Mouse (Mus musculus): ENCODE measurements around the gene Iqschfp. TPM values are rescaled to one million over a fixed set of nuclear protein-coding genes. Genes with fewer than 3 reads are reported as not detected.
A peak's percentile ranks its signal among the peaks of the same experiment; 100 is the strongest.

The Iqschfp gene
- polyA plus RNA-seq, 1 experiment from 2014 or later = 6.1 TPM

DNA sequence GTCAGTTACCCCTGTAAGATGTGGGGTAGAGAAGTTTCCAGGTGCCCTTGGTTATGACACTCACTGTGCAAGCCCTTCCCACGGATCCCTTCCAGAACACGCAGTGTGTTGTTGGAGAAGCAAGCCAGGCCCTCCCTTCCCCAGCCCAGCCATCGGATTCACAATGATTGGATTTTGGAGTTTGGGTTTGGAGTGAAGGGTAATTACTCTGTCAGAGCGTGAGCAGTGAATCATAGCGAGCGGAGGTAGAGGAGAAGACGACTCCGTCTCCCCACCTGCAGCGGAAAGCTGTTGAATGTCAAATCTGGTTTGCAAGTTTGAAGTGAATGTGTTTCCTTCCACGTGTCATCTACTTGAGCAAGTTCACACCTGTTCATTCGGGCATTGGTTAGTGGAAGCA is 620.3 kb downstream of the Iqschfp start:
- H3K36me3 ChIP-seq = no peaks in the 10 kb centered on the region
- no peak overlapping the region for H3K27ac ChIP-seq (replicated peaks)
- 88% methylated on average over 11 of the region's 11 CpGs for WGBS
- H3K27me3 ChIP-seq = no peaks in the 10 kb centered on the region
- H3K9ac ChIP-seq (replicated peaks) = no peak overlapping the region
- ATAC-seq (ENCODE audit: low FRiP score, low read depth) = no peak
- H3K4me3 ChIP-seq = no peak overlapping the region
- H3K9me3 ChIP-seq = no peaks in the 10 kb centered on the region
- H3K4me1 ChIP-seq = peaks cover 13% of the 10 kb centered on the region
- H3K4me2 ChIP-seq (replicated peaks) = no peak overlapping the region

DNA sequence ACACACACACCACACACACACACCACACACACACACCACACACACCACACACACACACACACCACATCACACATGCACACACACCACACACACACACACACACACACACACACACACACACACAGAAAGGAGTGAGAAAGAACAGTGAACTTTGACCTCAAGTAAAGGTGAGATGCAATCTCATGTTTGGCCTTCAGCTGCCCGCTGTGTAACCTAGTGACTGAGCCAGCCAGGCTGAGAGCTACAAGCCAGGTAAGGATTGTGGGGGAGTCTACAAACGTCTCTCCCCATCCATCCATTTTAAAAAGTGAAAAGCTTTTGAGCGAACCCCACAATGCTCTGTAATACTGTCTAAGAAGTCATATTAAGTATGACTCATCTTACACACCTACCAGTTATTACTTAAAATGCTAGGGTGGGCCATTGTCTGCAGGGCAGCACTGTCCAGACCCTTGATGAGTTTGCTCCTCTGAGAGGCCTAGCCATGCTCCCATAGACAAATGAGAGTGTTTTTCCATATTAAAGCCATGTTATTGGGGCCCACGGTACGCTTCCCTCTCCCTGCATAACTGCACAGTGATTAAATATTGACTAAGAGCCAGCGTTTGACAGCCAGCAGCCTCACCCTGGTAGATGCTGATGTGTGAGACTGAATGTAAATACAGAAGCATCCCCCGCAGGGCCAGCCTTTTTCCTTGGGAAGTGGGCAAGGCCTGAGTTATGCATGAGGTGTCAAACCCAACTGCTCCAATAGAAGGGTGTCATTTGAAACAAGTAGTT is 621.5 kb downstream of the Iqschfp start:
- peak; percentile 66; the same call in 1 of the 2 replicates for ATAC-seq (ENCODE audit: low FRiP score, low read depth)
- no peaks in the 10 kb centered on the region for H3K27me3 ChIP-seq
- no peak overlapping the region for H3K4me2 ChIP-seq (replicated peaks)
- H3K4me1 ChIP-seq = peaks cover 13% of the 10 kb centered on the region
- H3K9ac ChIP-seq (replicated peaks) = no peak overlapping the region
- peak overlapping the region; percentile 15 for H3K27ac ChIP-seq (replicated peaks)
- no peak overlapping the region for H3K4me3 ChIP-seq
- WGBS = 60% methylated on average over 7 of the region's 7 CpGs
- no peaks in the 10 kb centered on the region for H3K36me3 ChIP-seq
- no peaks in the 10 kb centered on the region for H3K9me3 ChIP-seq

DNA sequence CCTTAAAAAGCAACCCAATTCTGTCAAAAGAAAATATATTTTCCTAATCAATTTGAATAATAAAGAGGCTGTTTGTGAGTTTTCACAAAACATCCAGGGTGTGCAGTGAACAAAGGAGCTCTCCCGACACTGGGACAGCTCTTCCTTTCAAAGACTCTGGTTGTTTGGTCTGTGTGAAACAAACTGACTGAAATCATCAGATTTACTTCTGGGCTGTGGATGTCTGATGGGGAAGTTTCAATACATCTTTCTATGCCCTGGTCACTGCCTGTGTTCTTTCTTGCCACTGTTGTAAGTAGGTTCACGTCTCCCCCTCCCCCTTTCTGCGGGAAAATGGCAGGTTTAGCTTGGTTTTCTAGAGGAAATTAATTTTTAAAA is 622.1 kb downstream of the Iqschfp start:
- no peaks in the 10 kb centered on the region for H3K9me3 ChIP-seq
- no peak overlapping the region for H3K9ac ChIP-seq (replicated peaks)
- no peak overlapping the region for H3K4me3 ChIP-seq
- no peak overlapping the region for H3K4me2 ChIP-seq (replicated peaks)
- ATAC-seq (ENCODE audit: low FRiP score, low read depth) = 0 out of 2 replicates have a peak, but pooled peaks have one; percentile 19
- 62% methylated on average over 3 of the region's 3 CpGs for WGBS
- peak overlapping the region; percentile 15; the same call in 1 of the 2 replicates for H3K27ac ChIP-seq (replicated peaks)
- H3K4me1 ChIP-seq = peaks cover 13% of the 10 kb centered on the region
- H3K36me3 ChIP-seq = no peaks in the 10 kb centered on the region
- H3K27me3 ChIP-seq = no peaks in the 10 kb centered on the region

GRCm38 (mm10) chr3:68514717-68515116 is 622.7 kb downstream of the Iqschfp start:
- Histone ChIP-seq H3K4me3 (no peak overlapping the region), H3K9me3 (no peaks in the 10 kb centered on the region), H3K4me2 (replicated peaks) (no peak overlapping the region), H3K27me3 (no peaks in the 10 kb centered on the region), H3K4me1 (peaks cover 13% of the 10 kb centered on the region), H3K9ac (replicated peaks) (no peak overlapping the region), H3K36me3 (no peaks in the 10 kb centered on the region), H3K27ac (replicated peaks) (no peak overlapping the region)
- 97% methylated on average over 3 of the region's 3 CpGs for WGBS
- ATAC-seq (ENCODE audit: low FRiP score, low read depth) = no peak

DNA sequence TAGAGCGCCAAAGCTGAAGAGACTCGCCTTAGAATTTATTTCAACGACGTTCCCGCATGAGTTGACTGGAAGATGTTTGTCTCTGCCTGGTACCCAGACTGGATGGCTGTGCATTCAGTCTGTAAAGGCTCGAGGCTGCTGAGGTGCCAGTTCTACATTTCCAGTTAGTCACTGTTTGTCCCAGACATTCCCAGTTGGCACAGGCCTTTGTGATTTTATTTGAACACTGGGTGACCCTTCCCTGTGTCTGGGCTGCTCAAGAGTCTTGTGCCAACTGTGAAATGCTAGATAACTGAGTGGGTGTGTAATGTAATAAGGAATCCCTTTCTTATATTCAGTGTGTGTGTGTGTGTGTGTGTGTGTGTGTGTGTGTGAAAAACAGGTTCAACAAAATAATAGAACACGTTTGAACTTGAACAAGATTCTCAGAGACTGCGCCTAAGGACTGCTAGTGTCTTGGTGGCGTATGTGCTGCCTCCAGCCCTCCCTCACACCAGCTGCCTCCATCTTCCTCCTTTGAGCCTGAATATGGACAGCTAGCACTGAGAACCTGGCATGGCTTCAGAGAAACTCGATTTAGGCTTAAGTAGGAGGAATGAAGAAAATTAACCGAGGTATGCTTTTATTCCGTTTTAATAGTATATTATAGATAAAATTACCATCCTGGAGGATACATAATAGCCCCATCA is 624.5 kb downstream of the Iqschfp start:
- ATAC-seq (ENCODE audit: low FRiP score, low read depth) = no peak
- WGBS = 89% methylated on average over 12 of the region's 12 CpGs
- H3K9me3 ChIP-seq = no peaks in the 10 kb centered on the region

DNA sequence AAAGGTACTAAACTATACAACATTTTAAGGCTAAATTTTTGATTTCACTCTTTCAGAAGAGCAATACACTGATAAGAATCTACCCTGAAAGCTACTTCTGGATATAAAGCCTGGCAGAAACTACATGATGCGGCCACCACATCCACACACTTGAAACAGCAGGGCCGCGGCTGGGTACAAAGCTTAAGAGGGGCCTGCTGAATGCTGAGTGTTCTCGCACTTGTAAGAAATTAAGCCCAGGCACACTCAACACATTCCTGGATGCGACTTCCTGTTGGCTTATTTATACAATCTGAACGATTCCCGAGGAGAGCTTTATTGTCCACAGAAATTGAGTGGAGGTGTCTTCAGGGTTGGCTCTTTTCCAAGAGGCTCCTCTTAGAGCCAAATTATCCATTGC is 625.2 kb downstream of the Iqschfp start:
- no peak overlapping the region for H3K4me2 ChIP-seq (replicated peaks)
- H3K9me3 ChIP-seq = no peaks in the 10 kb centered on the region
- H3K4me3 ChIP-seq = no peak overlapping the region
- H3K36me3 ChIP-seq = no peaks in the 10 kb centered on the region
- H3K27ac ChIP-seq (replicated peaks) = no peak overlapping the region
- 63% methylated on average over 7 of the region's 7 CpGs for WGBS
- ATAC-seq (ENCODE audit: low FRiP score, low read depth) = no peak
- H3K9ac ChIP-seq (replicated peaks) = no peak overlapping the region
- peaks cover 13% of the 10 kb centered on the region for H3K4me1 ChIP-seq
- no peaks in the 10 kb centered on the region for H3K27me3 ChIP-seq

More for the DNA sequence above, 624.5 kb downstream of the Iqschfp start:
- H3K27ac ChIP-seq (replicated peaks) = no peak overlapping the region
- no peak overlapping the region for H3K4me3 ChIP-seq
- H3K36me3 ChIP-seq = no peaks in the 10 kb centered on the region
- H3K4me2 ChIP-seq (replicated peaks) = no peak overlapping the region
- no peaks in the 10 kb centered on the region for H3K27me3 ChIP-seq
- no peak overlapping the region for H3K9ac ChIP-seq (replicated peaks)
- H3K4me1 ChIP-seq = peaks cover 13% of the 10 kb centered on the region

DNA sequence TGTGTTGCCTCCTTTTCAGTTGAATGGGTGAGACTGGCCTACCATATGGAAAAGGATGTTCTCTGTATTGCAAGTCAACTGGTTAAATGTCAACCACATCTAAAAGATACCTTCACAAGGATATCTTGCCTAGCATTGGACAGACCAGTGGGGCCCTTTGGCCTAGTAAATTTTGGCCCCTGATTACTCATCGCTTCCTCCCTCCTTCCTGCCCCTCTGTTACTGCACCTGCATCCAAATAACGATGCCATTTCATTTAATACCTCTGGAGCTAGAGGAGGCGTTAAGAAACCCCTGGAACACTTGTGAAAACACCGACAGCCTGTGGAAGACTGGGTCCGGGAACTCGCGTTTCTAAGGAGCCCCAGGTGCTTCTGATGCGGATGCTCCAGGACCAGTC is 626.0 kb downstream of the Iqschfp start:
- Histone ChIP-seq H3K4me3 (no peak overlapping the region), H3K36me3 (no peaks in the 10 kb centered on the region), H3K27ac (replicated peaks) (no peak overlapping the region), H3K4me1 (peaks cover 13% of the 10 kb centered on the region), H3K9ac (replicated peaks) (no peak overlapping the region), H3K27me3 (no peaks in the 10 kb centered on the region), H3K9me3 (no peaks in the 10 kb centered on the region), H3K4me2 (replicated peaks) (no peak overlapping the region)
- WGBS = 88% methylated on average over 8 of the region's 8 CpGs
- no peak for ATAC-seq (ENCODE audit: low FRiP score, low read depth)

DNA sequence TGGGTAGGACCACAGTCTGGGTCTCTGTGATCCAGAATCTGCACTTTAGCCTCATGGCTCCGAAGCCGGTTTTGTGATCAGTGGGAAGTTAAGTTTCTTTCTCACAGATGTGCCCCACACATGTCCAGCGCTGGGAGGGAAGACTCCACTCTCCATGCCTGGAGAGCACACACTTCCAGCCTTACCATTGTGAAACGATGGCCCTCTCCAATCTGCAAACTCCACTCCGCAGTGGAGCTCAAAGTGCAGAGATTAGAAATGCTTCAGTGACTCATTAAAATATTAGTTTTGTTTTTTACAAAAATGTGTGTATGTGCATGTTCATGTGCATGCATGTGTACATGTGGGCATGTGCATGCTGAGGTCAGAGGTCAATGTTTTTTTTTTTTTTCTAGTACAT is 626.6 kb downstream of the Iqschfp start:
- ATAC-seq (ENCODE audit: low FRiP score, low read depth) = no peak
- Histone ChIP-seq H3K27ac (replicated peaks) (no peak overlapping the region), H3K27me3 (no peaks in the 10 kb centered on the region), H3K4me1 (peaks cover 7% of the 10 kb centered on the region), H3K4me2 (replicated peaks) (no peak overlapping the region), H3K9ac (replicated peaks) (no peak overlapping the region), H3K4me3 (no peak overlapping the region), H3K9me3 (no peaks in the 10 kb centered on the region), H3K36me3 (no peaks in the 10 kb centered on the region)
- WGBS = 89% methylated on average over 5 of the region's 5 CpGs

- no peak overlapping the region for H3K4me2 ChIP-seq (replicated peaks)
These were observed 633.4 kb downstream of the Iqschfp start for GRCm38 (mm10) chr3:68525361-68525878.

GRCm38 (mm10) chr3:68526416-68526815 is 634.4 kb downstream of the Iqschfp start:
- no peak for ATAC-seq (ENCODE audit: low FRiP score, low read depth)
- H3K4me2 ChIP-seq (replicated peaks) = no peak overlapping the region
- no peaks in the 10 kb centered on the region for H3K9me3 ChIP-seq
- no peaks in the 10 kb centered on the region for H3K36me3 ChIP-seq
- H3K27ac ChIP-seq (replicated peaks) = no peak overlapping the region
- H3K27me3 ChIP-seq = no peaks in the 10 kb centered on the region
- no peak overlapping the region for H3K9ac ChIP-seq (replicated peaks)
- 69% methylated on average over 4 of the region's 4 CpGs for WGBS
- no peak overlapping the region for H3K4me3 ChIP-seq
- 0 out of 2 replicates have a peak, but pooled peaks cover 2% of the 10 kb centered on the region for H3K4me1 ChIP-seq

More at GRCm38 (mm10) chr3:68525361-68525878, 633.4 kb downstream of the Iqschfp start:
- ATAC-seq (ENCODE audit: low FRiP score, low read depth) = no peak
- Histone ChIP-seq H3K4me3 (no peak overlapping the region), H3K9me3 (no peaks in the 10 kb centered on the region), H3K4me1 (0 out of 2 replicates have a peak, but pooled peaks cover 2% of the 10 kb centered on the region), H3K27ac (replicated peaks) (no peak overlapping the region), H3K27me3 (no peaks in the 10 kb centered on the region), H3K9ac (replicated peaks) (no peak overlapping the region), H3K36me3 (no peaks in the 10 kb centered on the region)
- WGBS = 93% methylated on average over 10 of the region's 10 CpGs

DNA sequence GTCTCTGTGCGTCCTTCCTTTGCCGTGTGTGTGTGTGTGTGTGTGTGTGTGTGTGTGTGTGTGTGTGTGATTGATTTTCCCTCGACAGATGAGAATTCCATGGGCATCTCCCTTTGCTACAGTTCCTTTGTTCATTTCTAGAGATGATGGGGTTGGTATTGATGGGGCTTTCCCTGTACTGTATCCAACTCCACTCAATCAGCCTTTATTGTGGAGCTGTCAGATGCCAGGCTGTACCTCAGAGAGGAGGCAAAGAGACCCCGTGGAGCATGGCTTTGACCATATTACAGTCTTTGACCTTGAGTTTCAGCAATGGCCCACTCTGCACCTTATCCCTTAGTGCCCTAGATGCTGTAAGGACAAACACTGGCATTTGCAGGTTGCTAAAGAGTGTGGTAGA is 635.1 kb downstream of the Iqschfp start:
- H3K9ac ChIP-seq (replicated peaks) = no peak overlapping the region
- no peaks in the 10 kb centered on the region for H3K36me3 ChIP-seq
- no peak overlapping the region for H3K4me2 ChIP-seq (replicated peaks)
- H3K27ac ChIP-seq (replicated peaks) = no peak overlapping the region
- no peaks in the 10 kb centered on the region for H3K9me3 ChIP-seq
- no peak for ATAC-seq (ENCODE audit: low FRiP score, low read depth)
- WGBS = 84% methylated on average over 3 of the region's 4 CpGs
- 0 out of 2 replicates have a peak, but pooled peaks cover 2% of the 10 kb centered on the region for H3K4me1 ChIP-seq
- H3K4me3 ChIP-seq = no peak overlapping the region
- no peaks in the 10 kb centered on the region for H3K27me3 ChIP-seq

DNA sequence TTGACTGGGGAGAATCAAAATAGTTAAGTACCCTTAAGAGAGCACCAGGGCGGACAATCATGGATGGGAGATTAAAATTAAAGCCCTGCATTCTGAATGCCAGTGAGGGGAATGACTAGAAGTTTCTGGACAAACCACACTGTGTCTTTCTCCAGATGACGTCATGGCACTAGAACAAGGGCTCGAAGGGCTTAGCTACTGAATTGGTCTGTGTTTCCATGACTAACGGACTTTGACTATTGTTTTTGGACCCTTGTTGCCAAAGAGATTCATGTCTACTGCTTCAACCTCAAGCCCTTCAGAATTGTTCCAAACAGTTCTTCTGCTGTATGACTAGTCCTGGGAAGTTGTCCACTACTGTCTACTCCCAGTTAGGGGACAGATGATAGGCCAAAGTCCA is 639.9 kb downstream of the Iqschfp start:
- H3K4me3 ChIP-seq = no peak overlapping the region
- H3K36me3 ChIP-seq = no peaks in the 10 kb centered on the region
- no peaks in the 10 kb centered on the region for H3K27me3 ChIP-seq
- no peak overlapping the region for H3K27ac ChIP-seq (replicated peaks)
- 87% methylated on average over 4 of the region's 4 CpGs for WGBS
- no peak overlapping the region for H3K4me2 ChIP-seq (replicated peaks)
- no peak overlapping the region for H3K9ac ChIP-seq (replicated peaks)
- 0 out of 2 replicates have a peak, but pooled peaks cover 6% of the 10 kb centered on the region for H3K9me3 ChIP-seq
- peaks cover 3% of the 10 kb centered on the region; the same call in 1 of the 2 replicates for H3K4me1 ChIP-seq
- ATAC-seq (ENCODE audit: low FRiP score, low read depth) = no peak
